Mouse (Mus musculus) midbrain, embryonic 13.5 days (tissue): ENCODE measurements around the gene Kif2c. TPM values are rescaled to one million over a fixed set of nuclear protein-coding genes. Genes with fewer than 3 reads are reported as not detected.
A peak's percentile ranks its signal among the peaks of the same experiment; 100 is the strongest.
"Not testable (repeated sequence)": the region's sequence is repeated elsewhere in the genome, so short reads cannot be mapped to it uniquely, and the experiment has no call there.

Source experiments
- ATAC-seq: fragments of 200-750 bp; cut with Nextera tagmentation; 2 replicates; pipeline ENCODE4 v1.8.0; 2017; ENCODE audit warnings: mild to moderate bottlenecking, moderate TSS enrichment, moderate library complexity
- H3K27ac ChIP-seq: fragments of 300-500 bp; sonication (generic); 2 replicates; pipeline ENCODE4 v1.5.1; 2015; ENCODE audit warnings: inconsistent platforms, mild to moderate bottlenecking, moderate library complexity
- H3K27me3 ChIP-seq: fragments of 300-500 bp; sonication (generic); 2 replicates; pipeline ENCODE4 v1.6.1; 2015; ENCODE audit warnings: mild to moderate bottlenecking, inconsistent platforms
- H3K36me3 ChIP-seq: fragments of 300-500 bp; sonication (generic); 2 replicates; pipeline ENCODE4 v1.6.1; 2015; ENCODE audit warnings: mild to moderate bottlenecking, inconsistent platforms
- H3K4me1 ChIP-seq: fragments of 300-500 bp; sonication (generic); replicated peaks from 2 replicates; pipeline ENCODE4 v1.6.1; 2015; ENCODE audit warnings: inconsistent platforms
- H3K4me2 ChIP-seq: fragments of 300-500 bp; sonication (generic); replicated peaks from 2 replicates; pipeline ENCODE4 v1.6.1; 2015; ENCODE audit warnings: moderate library complexity, mild to moderate bottlenecking, inconsistent platforms
- H3K4me3 ChIP-seq: fragments of 300-500 bp; sonication (generic); replicated peaks from 2 replicates; pipeline ENCODE4 v1.5.1; 2015; ENCODE audit warnings: mild to moderate bottlenecking, inconsistent platforms
- H3K9ac ChIP-seq: fragments of 300-500 bp; sonication (generic); replicated peaks from 2 replicates; pipeline ENCODE4 v1.6.1; 2015; ENCODE audit warnings: mild to moderate bottlenecking, inconsistent platforms
- H3K9me3 ChIP-seq: fragments of 300-500 bp; sonication (generic); 2 replicates; pipeline ENCODE4 v1.6.1; 2016; ENCODE audit warnings: mild to moderate bottlenecking, inconsistent platforms
- WGBS: fragments of 180-500 bp; shearing (Covaris S2); methylation state at CpG from one replicate; pipeline ENCODE4 v1.1.7; 2015; 5-methylcytosine and 5-hydroxymethylcytosine counted together
- polyA plus RNA-seq: library from polyadenylated mRNA; unstranded; fragments of >200 nt; fragmentation: Nextera tagmentation; extraction: Ambion mirVana; gene quantifications from 2 replicates; pipeline ENCODE4 v1.2.1, GENCODE M21; 2015

Gene Kif2c
- polyA plus RNA-seq, 1 experiment from 2014 or later = 29.2 TPM

DNA sequence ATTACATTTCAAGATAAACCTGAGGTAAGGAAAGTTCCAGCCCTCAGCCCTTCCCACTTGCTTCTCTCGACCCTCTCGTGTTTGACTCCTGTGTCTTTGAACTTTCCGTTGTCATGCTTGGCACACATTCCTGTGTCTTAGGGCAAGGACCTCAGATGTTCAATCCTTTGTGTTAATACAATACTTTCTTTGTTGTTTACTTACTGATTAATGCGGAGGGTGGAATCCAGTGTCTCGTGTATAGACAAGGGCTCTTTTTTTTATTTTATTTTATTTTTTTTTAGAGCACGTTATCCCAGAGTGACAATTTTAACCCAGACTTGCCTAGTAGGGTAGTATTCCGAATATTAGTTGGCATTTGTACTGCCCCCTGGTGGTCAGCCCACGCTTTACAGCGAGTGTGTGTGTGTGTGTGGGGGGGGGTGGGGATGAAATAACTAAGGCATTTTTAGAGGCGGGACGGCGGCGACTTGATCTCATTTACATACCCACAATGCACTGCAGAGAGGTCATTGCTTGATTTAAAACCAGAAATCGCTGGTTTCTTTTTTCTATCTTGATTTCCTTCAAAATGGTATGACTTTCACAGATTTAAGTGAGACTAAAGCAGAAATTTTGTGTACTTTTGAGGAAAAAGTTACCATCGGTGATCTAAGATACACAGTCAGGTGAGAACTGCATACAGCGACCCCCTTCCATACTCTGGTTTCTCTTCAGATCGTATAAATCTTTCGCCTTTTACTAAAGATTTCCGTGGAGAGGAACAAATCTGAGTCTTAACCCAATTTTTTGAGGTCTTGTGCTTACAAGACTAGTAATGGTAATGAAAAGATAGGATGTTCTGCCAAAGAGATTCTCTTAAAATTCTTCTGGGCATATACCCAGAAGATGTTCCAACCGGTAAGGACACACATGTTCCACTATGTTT is 28.0 kb upstream of the Kif2c start:
- no peak overlapping the region for H3K4me3 ChIP-seq
- WGBS = 2% methylated on average over 20 of the region's 20 CpGs
- H3K4me1 ChIP-seq = no peaks in the 10 kb centered on the region
- no peak overlapping the region for H3K27ac ChIP-seq
- no peaks in the 10 kb centered on the region for H3K36me3 ChIP-seq
- H3K9me3 ChIP-seq = no peaks in the 10 kb centered on the region
- no peak for ATAC-seq
- no peak overlapping the region for H3K9ac ChIP-seq
- no peaks in the 10 kb centered on the region for H3K27me3 ChIP-seq
- H3K4me2 ChIP-seq = no peak overlapping the region

DNA sequence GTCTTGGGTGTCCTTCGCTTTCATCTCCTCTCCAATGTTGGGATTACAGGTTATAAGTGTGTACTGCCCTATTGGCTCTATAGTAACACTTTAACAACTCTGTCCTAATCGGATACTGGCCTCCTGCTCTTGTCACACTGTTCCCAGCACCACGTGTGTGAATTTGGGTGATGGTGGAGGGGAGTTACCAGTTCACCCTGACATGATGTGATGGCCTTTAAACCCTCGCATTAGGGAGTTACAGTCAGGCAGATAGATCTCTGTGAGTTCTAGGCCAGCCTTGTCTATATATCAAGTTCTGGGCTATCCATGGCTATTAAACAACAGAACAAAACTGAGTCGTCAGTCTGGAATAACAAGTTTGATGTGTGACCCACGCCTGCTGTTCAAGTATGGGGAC is 27.2 kb upstream of the Kif2c start:
- WGBS = 84% methylated on average over 6 of the region's 6 CpGs
- Histone ChIP-seq H3K4me2 (no peak overlapping the region), H3K27me3 (no peaks in the 10 kb centered on the region), H3K4me3 (no peak overlapping the region), H3K36me3 (no peaks in the 10 kb centered on the region), H3K9me3 (no peaks in the 10 kb centered on the region), H3K4me1 (no peaks in the 10 kb centered on the region), H3K9ac (no peak overlapping the region), H3K27ac (no peak overlapping the region)
- ATAC-seq = no peak

DNA sequence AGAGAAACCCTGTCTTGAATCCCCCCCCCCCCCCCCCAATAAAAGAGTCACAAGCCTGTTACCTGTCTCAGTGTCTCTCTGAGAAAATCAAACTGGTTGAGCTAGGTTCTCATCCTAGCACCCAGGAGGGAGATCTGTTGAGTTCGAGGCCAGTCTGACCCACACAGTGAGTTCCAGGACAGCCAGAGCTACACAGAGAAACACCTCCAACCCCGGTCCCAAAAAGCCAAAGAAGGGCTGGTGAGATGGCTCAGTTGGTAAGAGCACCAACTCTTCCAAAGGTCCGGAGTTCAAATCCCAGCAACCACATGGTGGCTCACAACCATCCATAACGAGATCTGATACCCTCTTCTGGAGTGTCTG is 20.5 kb upstream of the Kif2c start:
- Histone ChIP-seq H3K27ac (peak overlapping the region; percentile 60; the same call in 1 of the 2 replicates), H3K4me1 (peaks cover 3% of the 10 kb centered on the region; the same call in 1 of the 2 replicates), H3K4me3 (no peak overlapping the region), H3K36me3 (no peaks in the 10 kb centered on the region), H3K27me3 (no peaks in the 10 kb centered on the region), H3K9me3 (no peaks in the 10 kb centered on the region), H3K4me2 (peak overlapping the region; percentile 50; the same call in 1 of the 2 replicates), H3K9ac (no peak overlapping the region)
- no peak for ATAC-seq
- 63% methylated on average over 4 of the region's 4 CpGs for whole genome bisulfite sequencing

DNA sequence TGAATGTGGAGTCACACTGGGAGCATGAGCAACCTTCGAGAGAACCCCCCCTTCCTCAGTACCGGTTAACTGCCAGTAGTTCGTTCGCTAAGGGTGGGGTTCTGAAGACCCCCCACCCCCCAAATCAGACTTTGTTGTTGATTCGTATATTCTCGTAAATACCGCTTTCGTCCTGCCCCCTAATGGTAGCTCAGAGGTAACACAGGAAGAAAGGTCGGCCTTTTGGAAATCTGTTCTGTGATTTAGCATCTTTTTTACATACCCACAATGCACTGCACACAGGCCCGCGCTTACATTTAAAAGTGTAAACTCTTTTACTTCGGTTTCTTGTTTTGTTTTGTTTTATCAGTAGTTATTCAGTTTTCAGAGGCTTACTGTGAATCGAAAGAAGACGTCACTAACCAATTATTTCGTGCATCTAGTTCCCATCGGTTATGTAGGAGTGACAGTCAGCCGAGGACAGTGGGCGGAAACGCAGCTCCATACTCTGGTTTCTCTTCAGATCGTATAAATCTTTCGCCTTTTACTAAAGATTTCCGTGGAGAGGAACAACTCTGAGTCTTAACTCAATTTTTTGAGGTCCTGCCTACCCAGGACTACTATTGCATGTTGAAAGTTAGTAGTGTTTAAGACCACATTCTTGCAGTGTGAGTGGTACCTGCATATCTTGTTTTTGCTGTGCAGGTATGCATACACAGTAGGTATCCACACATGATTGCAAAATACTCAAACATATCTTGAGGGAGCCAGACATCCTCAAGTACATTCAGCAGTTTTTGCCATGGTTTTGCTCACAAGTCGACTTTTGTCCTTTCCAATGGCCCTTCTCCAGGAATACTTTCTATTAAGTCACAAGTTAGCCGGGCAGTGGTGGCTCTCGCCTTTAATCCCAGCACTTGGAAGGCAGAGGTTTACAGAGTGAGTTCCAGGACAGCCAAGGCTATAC is 19.9 kb upstream of the Kif2c start:
- ATAC-seq = peak; percentile 70
- Histone ChIP-seq H3K4me2 (peak overlapping the region; percentile 50), H3K27me3 (no peaks in the 10 kb centered on the region), H3K4me1 (peaks cover 3% of the 10 kb centered on the region; the same call in 1 of the 2 replicates), H3K9ac (peak overlapping the region; percentile 52; the same call in 1 of the 2 replicates), H3K9me3 (no peaks in the 10 kb centered on the region), H3K27ac (peak overlapping the region; percentile 60), H3K36me3 (no peaks in the 10 kb centered on the region), H3K4me3 (peak overlapping the region; percentile 29)
- under 1% methylated on average over 25 of the region's 25 CpGs for WGBS

DNA sequence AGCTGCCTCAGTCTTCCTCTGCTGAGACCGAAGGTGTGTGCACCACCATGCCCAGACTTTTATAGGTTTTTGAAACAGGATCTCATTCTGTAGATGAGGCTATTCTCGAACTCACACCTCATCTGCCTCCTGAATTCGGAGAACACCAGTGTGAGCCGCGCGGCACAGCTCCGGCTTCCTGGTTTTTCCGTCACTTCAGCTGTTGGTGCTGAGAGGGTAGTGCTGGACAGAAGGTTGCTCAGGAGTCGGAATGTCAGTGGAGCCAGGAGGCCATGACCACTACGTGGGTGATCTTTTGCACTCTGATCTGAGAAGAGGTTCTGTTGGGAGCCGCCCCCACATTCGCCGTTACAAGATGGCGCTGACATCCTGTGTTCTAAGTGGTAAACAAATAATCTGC is 9.4 kb upstream of the Kif2c start:
- no peak overlapping the region for H3K9ac ChIP-seq
- no peak overlapping the region for H3K4me2 ChIP-seq
- H3K4me3 ChIP-seq = no peak overlapping the region
- H3K9me3 ChIP-seq = no peaks in the 10 kb centered on the region
- no peak overlapping the region for H3K27ac ChIP-seq
- H3K36me3 ChIP-seq = no peaks in the 10 kb centered on the region
- ATAC-seq = no peak
- 0 out of 2 replicates have a peak, but pooled peaks cover 5% of the 10 kb centered on the region for H3K4me1 ChIP-seq
- H3K27me3 ChIP-seq = no peaks in the 10 kb centered on the region
- WGBS = 96% methylated on average over 14 of the region's 14 CpGs

DNA sequence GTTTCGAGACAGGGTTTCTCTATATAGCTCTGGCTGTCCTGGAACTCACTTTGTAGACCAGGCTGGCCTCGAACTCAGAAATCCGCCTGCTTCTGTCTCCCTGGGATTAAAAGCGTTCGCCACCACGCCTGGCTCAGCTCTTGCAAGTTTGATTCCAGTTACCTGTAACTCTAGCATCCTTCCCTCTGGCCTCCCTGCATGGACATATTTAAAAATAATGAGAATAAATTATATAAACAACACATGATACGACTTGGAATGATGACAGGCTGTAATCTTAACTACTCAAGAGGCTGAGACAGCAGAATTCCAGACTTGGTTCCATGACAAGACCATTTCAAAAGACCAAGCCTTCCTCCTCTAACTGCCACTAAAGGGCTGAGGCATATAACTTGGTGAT is 8.2 kb upstream of the Kif2c start:
- H3K36me3 ChIP-seq = no peaks in the 10 kb centered on the region
- peak overlapping the region; percentile 74 for H3K27ac ChIP-seq
- no peaks in the 10 kb centered on the region for H3K27me3 ChIP-seq
- H3K9ac ChIP-seq = 0 out of 2 replicates have a peak overlapping the region, but pooled peaks have one; percentile 2
- 63% methylated on average over 7 of the region's 7 CpGs for WGBS
- H3K4me2 ChIP-seq = no peak overlapping the region
- no peaks in the 10 kb centered on the region for H3K9me3 ChIP-seq
- H3K4me1 ChIP-seq = 0 out of 2 replicates have a peak, but pooled peaks cover 5% of the 10 kb centered on the region
- no peak overlapping the region for H3K4me3 ChIP-seq
- 0 out of 2 replicates have a peak, but pooled peaks have one; percentile 31 for ATAC-seq

DNA sequence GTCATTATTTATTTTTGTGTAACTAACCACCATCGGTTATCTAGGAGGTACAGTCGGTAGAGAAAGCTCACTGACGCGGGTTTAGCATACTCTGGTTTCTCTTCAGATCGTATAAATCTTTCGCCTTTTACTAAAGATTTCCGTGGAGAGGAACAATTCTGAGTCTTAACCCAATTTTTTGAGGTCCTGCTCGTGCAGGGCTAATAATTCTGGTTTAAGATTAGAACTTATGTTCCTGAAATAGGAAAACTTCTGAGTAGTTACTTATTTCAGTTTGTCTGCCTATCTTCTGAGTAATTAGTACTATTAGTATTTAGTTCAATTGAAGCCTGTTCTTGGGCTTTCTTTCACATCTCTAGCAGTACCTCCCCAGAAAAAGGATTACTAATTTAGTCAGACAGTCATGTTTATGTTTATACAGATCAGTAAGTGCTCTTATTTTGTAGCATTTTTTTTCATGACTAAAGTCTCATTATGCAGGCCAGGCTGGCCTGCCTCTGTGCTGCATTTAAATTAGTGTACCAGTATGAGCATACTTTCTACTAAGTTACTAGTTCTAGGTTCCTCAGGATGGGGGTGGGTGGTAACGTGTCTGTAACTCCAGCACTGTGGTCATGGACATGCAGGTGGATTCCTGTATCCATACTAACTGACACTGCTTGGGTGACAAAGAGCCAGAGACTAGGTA is 7.6 kb upstream of the Kif2c start:
- under 1% methylated on average over 9 of the region's 9 CpGs for WGBS
- ATAC-seq = peak; percentile 86

DNA sequence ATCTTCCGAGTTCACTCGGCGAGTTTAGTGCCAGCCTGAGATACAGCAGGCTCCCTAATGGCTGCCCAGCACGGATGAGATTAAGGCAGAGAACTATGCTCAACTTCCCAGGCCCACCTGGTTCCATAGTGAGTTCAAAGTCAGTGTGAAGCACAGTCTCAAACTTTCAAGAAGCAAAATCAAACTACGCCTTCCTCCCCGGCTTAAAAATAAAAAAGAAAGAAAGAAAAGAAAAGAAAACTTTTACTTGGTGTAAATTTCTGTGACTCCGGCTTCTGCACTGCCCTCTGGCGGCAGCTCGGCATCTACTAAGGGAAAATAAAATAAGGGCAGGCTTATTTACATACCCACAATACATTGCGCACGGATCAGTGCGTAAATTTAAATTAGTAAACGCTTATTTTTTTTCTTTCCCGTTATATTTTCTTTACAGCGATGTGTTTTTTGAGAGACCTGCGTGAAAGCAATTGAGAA is 7.0 kb upstream of the Kif2c start:
- ATAC-seq = peak; percentile 68
- under 1% methylated on average over 16 of the region's 16 CpGs for WGBS
- peak overlapping the region; percentile 74; the same call in 1 of the 2 replicates for H3K27ac ChIP-seq

More for the DNA sequence above, 7.6 kb upstream of the Kif2c start:
- H3K27ac ChIP-seq = peak overlapping the region; percentile 74
- H3K4me1 ChIP-seq = 0 out of 2 replicates have a peak, but pooled peaks cover 5% of the 10 kb centered on the region
- H3K9ac ChIP-seq = peak overlapping the region; percentile 63
- H3K9me3 ChIP-seq = no peaks in the 10 kb centered on the region
- H3K27me3 ChIP-seq = peaks cover 4% of the 10 kb centered on the region; the same call in 1 of the 2 replicates
- peak overlapping the region; percentile 22 for H3K4me3 ChIP-seq
- no peaks in the 10 kb centered on the region for H3K36me3 ChIP-seq
- H3K4me2 ChIP-seq = peak overlapping the region; percentile 32

DNA sequence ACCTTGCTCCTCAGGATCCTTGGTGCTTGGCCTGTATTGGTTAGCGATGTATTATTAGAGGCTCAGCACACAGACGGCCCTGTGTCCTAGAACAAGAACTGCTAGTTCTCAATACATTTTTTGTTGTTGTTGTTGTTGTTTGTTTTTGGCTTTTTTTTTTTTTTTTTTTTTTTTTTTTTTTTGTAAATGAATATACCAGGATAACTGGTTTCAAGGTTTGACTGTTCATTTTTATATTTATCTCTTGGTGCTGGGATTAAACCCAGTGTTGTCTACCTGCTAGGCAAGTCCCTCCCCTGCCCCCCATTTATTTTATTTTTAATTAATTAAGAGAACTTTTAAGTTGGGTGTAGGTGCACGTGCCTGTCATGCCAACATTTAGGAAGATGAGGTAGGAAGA is 6.5 kb upstream of the Kif2c start:
- Histone ChIP-seq H3K9ac (no peak overlapping the region), H3K4me3 (peak overlapping the region; percentile 22), H3K36me3 (no peaks in the 10 kb centered on the region), H3K9me3 (no peaks in the 10 kb centered on the region), H3K27me3 (peaks cover 4% of the 10 kb centered on the region; the same call in 1 of the 2 replicates), H3K4me2 (peak overlapping the region; percentile 32), H3K4me1 (0 out of 2 replicates have a peak, but pooled peaks cover 5% of the 10 kb centered on the region), H3K27ac (no peak overlapping the region)
- 51% methylated on average over 3 of the region's 3 CpGs for WGBS
- no peak; the same call in 1 of the 2 replicates for ATAC-seq

More for the DNA sequence above, 7.0 kb upstream of the Kif2c start:
- Histone ChIP-seq H3K9ac (peak overlapping the region; percentile 63), H3K27me3 (peaks cover 4% of the 10 kb centered on the region; the same call in 1 of the 2 replicates), H3K4me1 (0 out of 2 replicates have a peak, but pooled peaks cover 5% of the 10 kb centered on the region), H3K36me3 (no peaks in the 10 kb centered on the region), H3K4me3 (peak overlapping the region; percentile 22), H3K4me2 (peak overlapping the region; percentile 32), H3K9me3 (no peaks in the 10 kb centered on the region)

DNA sequence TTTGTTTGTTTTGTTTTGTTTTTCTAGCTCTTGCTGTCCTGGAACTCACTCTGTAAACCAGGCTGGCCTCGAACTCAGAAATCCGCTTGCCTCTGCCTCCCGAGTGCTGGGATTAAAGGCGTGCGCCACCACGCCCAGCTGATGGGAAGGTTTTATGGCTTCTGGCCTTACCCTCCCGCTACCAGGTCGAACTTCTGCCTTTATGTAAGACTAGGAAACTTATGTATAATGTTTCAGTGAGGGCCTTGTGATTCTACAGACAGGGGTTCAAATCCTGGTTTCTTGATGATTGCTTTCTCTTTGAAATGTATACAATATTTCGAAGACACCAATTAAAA is 289 bp upstream of the Kif2c start:
- Histone ChIP-seq H3K4me3 (peak overlapping the region; percentile 60), H3K9ac (peak overlapping the region; percentile 67), H3K27ac (peak overlapping the region; percentile 67), H3K4me2 (peak overlapping the region; percentile 82), H3K4me1 (peaks cover 19% of the 10 kb centered on the region)
- peak; percentile 77 for ATAC-seq
- not testable (repeated sequence) for H3K9me3 ChIP-seq, H3K27me3 ChIP-seq, H3K36me3 ChIP-seq
- 11% methylated on average over 9 of the region's 9 CpGs for WGBS

DNA sequence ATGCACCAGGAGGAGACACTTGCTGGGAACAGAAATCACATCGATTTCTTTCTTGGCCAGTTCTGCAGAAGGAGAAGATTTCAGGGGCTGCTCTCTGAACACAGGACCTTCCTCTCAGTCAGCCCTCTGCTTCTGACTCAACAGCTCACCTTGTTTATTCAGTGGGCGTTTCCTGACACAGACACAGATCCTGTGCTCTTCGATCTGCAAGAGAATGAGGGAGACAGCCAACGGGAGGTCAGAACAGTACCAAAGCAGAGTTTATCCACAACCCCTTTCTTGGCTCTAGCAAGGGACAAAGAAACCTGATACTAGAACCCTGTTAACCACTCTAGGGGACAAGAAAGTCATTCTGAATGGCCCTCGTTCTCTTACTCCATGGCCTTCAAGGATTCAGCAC is 12.5 kb downstream of the Kif2c start:
- WGBS = 95% methylated on average over 5 of the region's 5 CpGs
- no peaks in the 10 kb centered on the region for H3K9me3 ChIP-seq
- H3K4me3 ChIP-seq = no peak overlapping the region
- H3K27me3 ChIP-seq = no peaks in the 10 kb centered on the region
- no peak overlapping the region for H3K9ac ChIP-seq
- H3K4me1 ChIP-seq = no peaks in the 10 kb centered on the region
- H3K36me3 ChIP-seq = peaks cover 78% of the 10 kb centered on the region
- H3K4me2 ChIP-seq = no peak overlapping the region
- no peak overlapping the region for H3K27ac ChIP-seq
- no peak for ATAC-seq
